Mouse (Mus musculus) brain, embryonic 14.5 days (tissue): ENCODE data around the gene Cep128.

Experiments used
- CTCF ChIP-seq: fragments of 200-500 bp; IDR thresholded peaks from 2 replicates; pipeline ENCODE4 v1.5.1; 2012; ENCODE audit warnings: inconsistent platforms, mild to moderate bottlenecking, moderate library complexity, borderline replicate concordance; ENCODE audit not compliant: insufficient read depth, insufficient read length; ENCODE audit errors: extremely low read depth
- POLR2A ChIP-seq: fragments of 200-500 bp; IDR thresholded peaks from 2 replicates; pipeline ENCODE4 v1.6.1; 2012; ENCODE audit warnings: mild to moderate bottlenecking, inconsistent platforms, borderline replicate concordance; ENCODE audit not compliant: poor library complexity, insufficient read depth, insufficient read length, severe bottlenecking; ENCODE audit errors: extremely low read depth

- TF ChIP-seq CTCF (no peak), POLR2A (no peak)
Measured at GRCm38 (mm10) chr12:91040267-91040905, 343.8 kb downstream of the Cep128 start.
